Mouse (Mus musculus) megakaryocyte-erythroid progenitor cell, adult 5 weeks (primary cell): ENCODE data around the gene Zbtb43. TPM values are rescaled to one million over a fixed set of nuclear protein-coding genes. Genes with fewer than 3 reads are reported as not detected.

ENCODE experiments used
- polyA plus RNA-seq: library from polyadenylated mRNA; stranded (reverse); fragments of >175 nt; gene quantifications from 2 replicates; pipeline ENCODE4 v1.2.3, GENCODE M21; 2012

Gene Zbtb43
- 2.1 and 3.9 TPM in 2 replicates for polyA plus RNA-seq

GRCm38 (mm10) chr2:33468466-33469097 is at the start of gene Zbtb43:
Gene Zbtb43 (minus strand): TSS chr2:33468559.

GRCm38 (mm10) chr2:33430771-33431699 is 37.3 kb downstream of the Zbtb43 start, which contains the start of gene Zbtb34:
Gene Zbtb34 (minus strand): TSS chr2:33431324.

Other genes starting within 250 kb of the Zbtb43 start
- gene Ralgps1, start 97.1 kb downstream of the Zbtb43 start, polyA plus RNA-seq: 1.5 and 1.6 TPM in 2 replicates
- 5.4 TPM in 2 replicates for gene Zbtb34, start 37.2 kb downstream of the Zbtb43 start, polyA plus RNA-seq
- gene Lmx1b, start 172.0 kb upstream of the Zbtb43 start, polyA plus RNA-seq: not detected in 2 replicates